Mouse (Mus musculus): ENCODE results near the gene Sdf4. TPM values are rescaled to one million over a fixed set of nuclear protein-coding genes. Genes with fewer than 3 reads are reported as not detected.

The Sdf4 gene
- polyA plus RNA-seq, 1 experiment from 2014 or later, result 138 TPM

DNA sequence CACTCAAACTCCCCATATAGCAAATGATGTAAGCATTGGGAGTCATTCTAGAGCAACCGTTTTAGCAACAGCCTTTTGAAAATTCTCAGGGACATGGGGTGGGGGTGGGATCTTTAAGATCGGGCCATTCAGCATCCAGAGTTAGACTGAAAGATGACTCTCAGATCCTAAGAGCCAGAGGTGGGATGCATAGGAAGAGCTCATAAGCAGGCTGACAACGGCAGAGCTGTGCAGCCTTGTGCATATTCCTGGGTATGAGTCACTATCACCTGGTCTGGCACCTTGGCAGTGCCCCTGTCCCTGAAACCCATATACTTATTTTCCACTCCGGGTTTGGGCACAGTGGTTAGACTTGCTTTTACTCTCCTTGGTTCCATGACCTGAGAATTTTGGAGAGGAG is 60.4 kb downstream of the Sdf4 start:
- no peaks in the 10 kb centered on the region for H3K4me1 ChIP-seq (ENCODE audit: control insufficient read depth, insufficient read depth, low read length)
- no peaks in the 10 kb centered on the region for H3K9me3 ChIP-seq (replicated peaks; ENCODE audit: control insufficient read depth, low read length)

DNA sequence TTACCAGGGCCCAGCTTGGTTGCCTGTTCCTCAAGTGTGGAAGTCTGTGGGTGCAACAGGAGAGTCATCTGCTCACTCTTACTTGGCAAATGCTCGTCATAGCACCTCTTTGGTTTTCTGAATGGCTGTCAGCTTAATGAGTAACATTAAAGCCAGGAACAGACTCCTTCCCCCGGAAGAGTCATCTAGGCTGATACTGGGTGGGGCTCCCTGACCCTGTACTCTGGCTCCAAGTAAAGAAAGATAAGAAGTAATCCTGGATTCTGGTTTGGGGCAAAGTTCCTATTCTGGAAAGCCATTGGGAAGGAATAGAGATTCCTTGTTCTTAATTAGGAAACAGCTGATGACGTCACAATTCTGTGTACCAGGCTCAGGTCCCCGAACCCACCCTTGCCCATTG is 61.5 kb downstream of the Sdf4 start:
- H3K9me3 ChIP-seq (replicated peaks; ENCODE audit: control insufficient read depth, low read length), result no peaks in the 10 kb centered on the region
- H3K27me3 ChIP-seq (ENCODE audit: control insufficient read depth, insufficient read depth, low read length), result peaks cover 4% of the 10 kb centered on the region
- no peak overlapping the region for H3K9ac ChIP-seq (ENCODE audit: low read depth, low read length)
- no peaks in the 10 kb centered on the region for H3K36me3 ChIP-seq (ENCODE audit: control insufficient read depth, insufficient read depth, low read length)
- WGBS (ENCODE audit: insufficient replicate concordance), result 82% methylated on average over 4 of the region's 4 CpGs
- no peak overlapping the region for H3K27ac ChIP-seq (ENCODE audit: low read depth, low read length)
- H3K4me3 ChIP-seq (ENCODE audit: low read depth, low read length), result no peak overlapping the region
- no peaks in the 10 kb centered on the region for H3K4me1 ChIP-seq (ENCODE audit: control insufficient read depth, insufficient read depth, low read length)
- ATAC-seq (replicated peaks; ENCODE audit: insufficient number of reproducible peaks, low FRiP score, low TSS enrichment), result no peak
- H3K4me2 ChIP-seq, result no peak overlapping the region

More for the DNA sequence above, 60.4 kb downstream of the Sdf4 start:
- Histone ChIP-seq H3K4me2 (no peak overlapping the region), H3K4me3 (ENCODE audit: low read depth, low read length) (no peak overlapping the region), H3K27me3 (ENCODE audit: control insufficient read depth, insufficient read depth, low read length) (peaks cover 4% of the 10 kb centered on the region; the same call in 1 of the 2 replicates), H3K36me3 (ENCODE audit: control insufficient read depth, insufficient read depth, low read length) (no peaks in the 10 kb centered on the region), H3K27ac (ENCODE audit: low read depth, low read length) (peak overlapping the region; percentile 57), H3K9ac (ENCODE audit: low read depth, low read length) (no peak overlapping the region)
- ATAC-seq (replicated peaks; ENCODE audit: insufficient number of reproducible peaks, low FRiP score, low TSS enrichment), result no peak
- WGBS (ENCODE audit: insufficient replicate concordance), result 46% methylated on average over 4 of the region's 4 CpGs

DNA sequence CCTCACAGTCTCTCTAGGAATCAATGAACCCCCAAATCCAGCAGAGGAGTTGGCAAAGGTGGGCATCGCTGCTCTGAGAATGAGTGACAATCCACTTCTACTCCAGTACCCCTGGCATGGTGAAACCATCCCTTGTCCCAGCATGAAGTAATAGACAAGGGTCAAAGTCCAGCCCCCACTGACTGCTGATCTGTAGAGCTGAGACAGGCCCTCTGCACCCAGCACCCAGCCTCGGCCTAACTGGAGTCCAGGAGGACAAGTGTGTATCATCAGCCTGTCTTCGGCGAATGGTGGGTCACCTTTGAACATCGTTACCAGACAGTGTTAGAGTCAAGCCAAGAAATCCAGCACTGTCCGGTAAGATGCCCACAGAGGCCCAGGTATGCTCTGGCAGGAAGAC is 61.9 kb downstream of the Sdf4 start:
- Histone ChIP-seq H3K9ac (ENCODE audit: low read depth, low read length) (no peak overlapping the region), H3K4me1 (ENCODE audit: control insufficient read depth, insufficient read depth, low read length) (no peaks in the 10 kb centered on the region), H3K36me3 (ENCODE audit: control insufficient read depth, insufficient read depth, low read length) (no peaks in the 10 kb centered on the region), H3K27me3 (ENCODE audit: control insufficient read depth, insufficient read depth, low read length) (peaks cover 9% of the 10 kb centered on the region), H3K27ac (ENCODE audit: low read depth, low read length) (no peak overlapping the region), H3K4me3 (ENCODE audit: low read depth, low read length) (no peak overlapping the region), H3K9me3 (replicated peaks; ENCODE audit: control insufficient read depth, low read length) (no peaks in the 10 kb centered on the region), H3K4me2 (no peak overlapping the region)
- no peak for ATAC-seq (replicated peaks; ENCODE audit: insufficient number of reproducible peaks, low FRiP score, low TSS enrichment)
- WGBS (ENCODE audit: insufficient replicate concordance), result 86% methylated on average over 6 of the region's 6 CpGs

DNA sequence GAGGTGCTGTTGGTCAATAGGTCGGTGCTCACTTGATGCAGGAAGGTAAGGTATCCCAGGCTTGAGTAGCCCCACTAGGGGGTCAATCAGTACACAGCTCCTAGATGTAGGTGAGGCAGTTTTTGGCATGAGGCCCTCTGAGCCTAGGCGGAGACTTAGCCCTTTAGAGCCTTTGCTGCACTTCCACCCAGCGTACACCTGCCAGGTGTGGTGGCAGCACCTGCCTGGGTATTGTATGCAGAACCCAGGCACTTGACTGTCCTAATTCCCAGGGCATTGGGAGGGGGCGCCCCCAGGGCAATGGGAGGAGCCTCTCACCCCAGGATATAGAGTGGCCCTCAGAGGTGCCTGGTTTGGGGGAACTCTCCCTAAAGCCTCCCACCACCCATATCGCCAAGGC is 62.5 kb downstream of the Sdf4 start:
- WGBS (ENCODE audit: insufficient replicate concordance), result 91% methylated on average over 5 of the region's 5 CpGs
- no peak overlapping the region for H3K4me2 ChIP-seq

DNA sequence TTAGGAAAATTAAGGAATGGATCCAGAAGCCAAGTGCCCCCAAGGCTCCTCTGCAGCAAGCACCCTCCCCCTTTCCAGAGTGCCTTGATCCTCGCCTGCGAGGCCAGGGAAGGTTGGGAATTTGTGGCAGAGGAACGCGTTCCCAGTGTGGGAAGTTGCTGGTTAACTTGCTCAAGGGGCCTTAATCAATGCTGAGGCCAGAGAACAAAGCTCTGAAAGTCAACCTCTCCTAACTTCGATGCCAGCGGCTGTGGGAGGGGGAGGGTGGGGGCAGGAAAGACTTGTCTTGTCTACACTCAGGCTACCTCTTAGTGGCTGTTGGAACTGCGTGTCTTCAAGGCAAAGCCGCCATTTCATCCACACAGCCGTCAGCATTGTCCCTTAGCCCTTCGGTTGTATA is 65.0 kb downstream of the Sdf4 start:
- no peak for ATAC-seq (replicated peaks; ENCODE audit: insufficient number of reproducible peaks, low FRiP score, low TSS enrichment)
- Histone ChIP-seq H3K27me3 (ENCODE audit: control insufficient read depth, insufficient read depth, low read length) (peaks cover 10% of the 10 kb centered on the region), H3K4me3 (ENCODE audit: low read depth, low read length) (no peak overlapping the region), H3K4me2 (no peak overlapping the region), H3K4me1 (ENCODE audit: control insufficient read depth, insufficient read depth, low read length) (no peaks in the 10 kb centered on the region), H3K9ac (ENCODE audit: low read depth, low read length) (no peak overlapping the region), H3K9me3 (replicated peaks; ENCODE audit: control insufficient read depth, low read length) (no peaks in the 10 kb centered on the region), H3K27ac (ENCODE audit: low read depth, low read length) (no peak overlapping the region), H3K36me3 (ENCODE audit: control insufficient read depth, insufficient read depth, low read length) (no peaks in the 10 kb centered on the region)
- WGBS (ENCODE audit: insufficient replicate concordance), result 66% methylated on average over 10 of the region's 10 CpGs

More for the DNA sequence above, 62.5 kb downstream of the Sdf4 start:
- Histone ChIP-seq H3K27ac (ENCODE audit: low read depth, low read length) (no peak overlapping the region), H3K9ac (ENCODE audit: low read depth, low read length) (no peak overlapping the region), H3K4me3 (ENCODE audit: low read depth, low read length) (no peak overlapping the region), H3K27me3 (ENCODE audit: control insufficient read depth, insufficient read depth, low read length) (peaks cover 10% of the 10 kb centered on the region), H3K36me3 (ENCODE audit: control insufficient read depth, insufficient read depth, low read length) (no peaks in the 10 kb centered on the region), H3K9me3 (replicated peaks; ENCODE audit: control insufficient read depth, low read length) (no peaks in the 10 kb centered on the region), H3K4me1 (ENCODE audit: control insufficient read depth, insufficient read depth, low read length) (no peaks in the 10 kb centered on the region)
- ATAC-seq (replicated peaks; ENCODE audit: insufficient number of reproducible peaks, low FRiP score, low TSS enrichment), result no peak

DNA sequence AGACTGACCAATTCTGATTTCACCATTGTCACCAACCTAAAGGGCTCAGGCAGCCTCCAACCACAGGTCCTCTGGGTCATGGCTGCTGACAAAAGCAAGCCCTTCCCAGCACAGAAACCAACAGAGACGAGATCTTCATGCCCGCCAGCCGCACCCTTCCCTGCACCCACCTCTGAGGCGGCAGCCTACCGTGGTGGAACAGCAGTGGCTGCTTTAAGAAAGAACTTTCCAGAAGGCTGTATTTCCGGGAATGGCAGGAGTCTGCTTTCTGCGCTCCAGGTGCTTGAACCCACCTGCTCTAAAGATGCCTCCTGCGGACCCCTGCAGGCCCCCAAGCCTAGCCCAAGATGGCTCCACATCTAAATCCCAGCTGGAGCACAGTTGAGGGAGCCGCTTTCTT is 66.2 kb downstream of the Sdf4 start:
- H3K27ac ChIP-seq (ENCODE audit: low read depth, low read length), result no peak overlapping the region
- no peak overlapping the region for H3K9ac ChIP-seq (ENCODE audit: low read depth, low read length)
- no peak overlapping the region for H3K4me2 ChIP-seq

DNA sequence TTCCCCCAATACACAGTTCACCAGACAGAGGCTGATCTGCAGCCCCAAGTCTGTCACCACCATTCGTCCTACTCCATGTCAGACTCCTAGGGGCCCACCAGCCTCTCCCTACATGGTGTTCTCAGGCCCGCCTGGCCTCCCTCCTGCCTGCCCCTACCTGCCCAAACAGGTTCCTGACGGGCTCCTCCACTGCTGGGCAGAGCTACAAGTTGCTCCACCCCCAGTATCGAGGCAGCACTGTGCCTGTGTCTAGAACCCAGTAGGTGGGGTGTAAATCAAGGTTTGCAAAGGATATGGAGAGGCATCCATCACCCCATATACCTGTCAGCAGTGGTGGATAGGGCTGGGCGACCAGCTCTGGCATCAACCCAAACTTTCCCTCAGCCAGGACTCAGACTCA is 66.6 kb downstream of the Sdf4 start, which contains the start of gene Ttll10:
Gene Ttll10, minus strand, starts transcription at position 154 of the 400 bp plus-strand sequence.
- H3K27ac ChIP-seq (ENCODE audit: low read depth, low read length), result no peak within 1 kb of the TSS
- no peaks in the 10 kb centered on the region for H3K9me3 ChIP-seq (replicated peaks; ENCODE audit: control insufficient read depth, low read length)
- no peak within 1 kb of the TSS for H3K4me3 ChIP-seq (ENCODE audit: low read depth, low read length)
- H3K4me1 ChIP-seq (ENCODE audit: control insufficient read depth, insufficient read depth, low read length), result no peaks in the 10 kb centered on the region
- peaks cover 10% of the 10 kb centered on the region for H3K27me3 ChIP-seq (ENCODE audit: control insufficient read depth, insufficient read depth, low read length)
- H3K36me3 ChIP-seq (ENCODE audit: control insufficient read depth, insufficient read depth, low read length), result no peaks in the 10 kb centered on the region
- H3K4me2 ChIP-seq, result no peak within 1 kb of the TSS
- ATAC-seq (replicated peaks; ENCODE audit: insufficient number of reproducible peaks, low FRiP score, low TSS enrichment), result no peak
- H3K9ac ChIP-seq (ENCODE audit: low read depth, low read length), result no peak within 1 kb of the TSS
- WGBS (ENCODE audit: insufficient replicate concordance), result 36% methylated on average over 5 of the region's 5 CpGs

More for the DNA sequence above, 66.2 kb downstream of the Sdf4 start:
- 64% methylated on average over 9 of the region's 9 CpGs for WGBS (ENCODE audit: insufficient replicate concordance)
- Histone ChIP-seq H3K4me1 (ENCODE audit: control insufficient read depth, insufficient read depth, low read length) (no peaks in the 10 kb centered on the region), H3K27me3 (ENCODE audit: control insufficient read depth, insufficient read depth, low read length) (peaks cover 10% of the 10 kb centered on the region), H3K4me3 (ENCODE audit: low read depth, low read length) (no peak overlapping the region), H3K9me3 (replicated peaks; ENCODE audit: control insufficient read depth, low read length) (no peaks in the 10 kb centered on the region), H3K36me3 (ENCODE audit: control insufficient read depth, insufficient read depth, low read length) (no peaks in the 10 kb centered on the region)
- ATAC-seq (replicated peaks; ENCODE audit: insufficient number of reproducible peaks, low FRiP score, low TSS enrichment), result no peak

DNA sequence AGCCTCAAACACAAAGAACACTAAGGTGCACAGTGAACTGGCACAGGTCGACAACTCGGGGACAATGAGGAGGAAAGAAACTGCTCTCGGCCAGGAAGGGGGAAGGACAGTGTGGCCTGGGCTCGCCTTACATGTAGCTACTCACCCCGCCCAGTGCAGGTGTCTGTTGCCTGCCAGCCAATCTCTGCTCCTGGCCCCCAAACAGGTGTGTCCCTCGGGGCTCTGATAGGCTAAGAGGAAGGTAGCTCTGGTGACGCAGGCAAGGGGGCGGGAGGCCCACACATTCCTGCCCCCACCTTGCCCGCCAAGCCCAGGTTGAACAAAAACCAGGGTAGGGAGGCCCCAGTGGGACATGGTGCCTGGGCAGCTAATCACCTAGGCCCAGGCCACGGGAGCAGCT is 67.0 kb downstream of the Sdf4 start:
- no peaks in the 10 kb centered on the region for H3K36me3 ChIP-seq (ENCODE audit: control insufficient read depth, insufficient read depth, low read length)
- no peak overlapping the region for H3K4me3 ChIP-seq (ENCODE audit: low read depth, low read length)
- no peak overlapping the region for H3K9ac ChIP-seq (ENCODE audit: low read depth, low read length)
- H3K4me1 ChIP-seq (ENCODE audit: control insufficient read depth, insufficient read depth, low read length), result no peaks in the 10 kb centered on the region
- 0 out of 2 replicates have a peak, but pooled peaks have one; percentile 32 for ATAC-seq (replicated peaks; ENCODE audit: insufficient number of reproducible peaks, low FRiP score, low TSS enrichment)
- no peak overlapping the region for H3K4me2 ChIP-seq
- no peak overlapping the region for H3K27ac ChIP-seq (ENCODE audit: low read depth, low read length)
- no peaks in the 10 kb centered on the region for H3K9me3 ChIP-seq (replicated peaks; ENCODE audit: control insufficient read depth, low read length)
- peaks cover 10% of the 10 kb centered on the region for H3K27me3 ChIP-seq (ENCODE audit: control insufficient read depth, insufficient read depth, low read length)
- 40% methylated on average over 10 of the region's 10 CpGs for WGBS (ENCODE audit: insufficient replicate concordance)

All from heart, embryonic 11.5 days (tissue).